Mouse (Mus musculus) liver, postnatal 0 days (tissue): ENCODE results near the gene Galnt10.

Source experiments
- CTCF ChIP-seq: sonication (generic); IDR thresholded peaks from 2 replicates; pipeline ENCODE4 v1.5.1; 2016; ENCODE audit warnings: antibody characterized with exemption, low read depth
- EP300 ChIP-seq: IDR thresholded peaks from 2 replicates; pipeline ENCODE4 v1.6.1; 2016; ENCODE audit warnings: antibody characterized with exemption, low read depth, mild to moderate bottlenecking

- TF ChIP-seq CTCF: no peak
- no peak for TF ChIP-seq EP300
Measured at GRCm38 (mm10) chr11:57631805-57632485, 13.3 kb upstream of the Galnt10 start.
